ENCODE assay signal across 11 mouse cellular contexts in the genomic region with DNA sequence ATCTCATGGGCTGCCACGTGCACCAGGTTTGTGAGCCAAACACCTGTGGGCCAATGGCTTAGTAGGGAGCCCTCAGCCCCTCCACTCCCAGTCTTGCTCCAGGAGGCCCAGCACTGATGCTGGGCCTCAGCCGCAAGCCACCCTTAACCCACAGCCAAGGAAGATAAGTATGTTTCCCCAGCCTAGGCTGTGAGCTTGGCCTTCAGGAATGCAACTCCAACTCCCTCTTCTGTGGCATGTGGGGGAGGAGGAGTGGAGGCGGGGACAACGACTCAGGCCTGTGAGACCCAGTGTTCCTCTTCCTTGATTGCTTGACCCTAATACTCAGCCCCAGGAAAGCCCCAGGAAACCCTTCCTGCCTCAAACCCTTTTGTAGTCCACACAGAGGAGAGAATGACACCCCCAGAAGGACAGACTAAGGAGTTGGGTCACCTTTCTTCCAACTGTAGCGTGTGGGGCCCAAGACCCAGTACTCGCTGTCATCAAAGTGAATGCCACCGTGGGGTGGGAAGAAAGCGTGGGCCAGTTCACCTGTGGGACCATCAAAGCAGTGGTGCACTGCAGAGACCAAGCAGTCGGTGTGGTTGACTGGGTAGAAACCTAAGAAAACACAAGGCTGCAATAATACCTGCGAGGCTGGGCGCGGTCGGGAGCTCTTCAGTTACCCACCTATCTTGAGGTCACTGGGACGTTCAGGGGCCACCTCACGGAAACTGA. TPM values are rescaled to one million over a fixed set of nuclear protein-coding genes. Genes with fewer than 3 reads are reported as not detected.
DNase-seq lines count a peak whose midpoint lies in the region; ATAC-seq lines count a peak whose summit lies in the region.
"Had no signal": no experiment of that assay in that cellular context is flagged by ENCODE, and none has a peak within 500 bp of the region (broad histone marks: within the 10 kb centered on the region; RNA-seq: fewer than 3 reads in every experiment).

No protein-coding gene starts in this region.

- intact Hi-C loops in heart, postnatal 10 days (cut with DNase I), result no loop called here

- no peak for ATAC-seq in inflammation-experienced regulatory T-cells, adult 6 months

- peak; percentile 37 for DNase-seq in cerebellum, adult 9-11 months
- DNase-seq in cerebellum, adult 11-12 months, result no peak
- DNase-seq in NIH3T3 (ENCODE audit: low read depth) (peak; percentile 69), MN1 (ENCODE audit: low spot score) (no peak)
- DNase-seq in heart, postnatal 10 days, result peak; percentile 70 to 76
- peak; percentile 84 for DNase-seq in lung, postnatal 10 days
- DNase-seq in c-Kit-positive CD71-positive TER-119-positive erythroid progenitor cells, embryonic 14.5 days (ENCODE audit: low spot score), result no peak

RNA-seq across cellular contexts. Expression of a gene that starts 1.5 kb away (rescaled TPM):
- 10 to 100 TPM; 24.9 to 25.9 TPM for total RNA-seq in heart, postnatal 10 days (2021)
- polyA plus RNA-seq in inflammation-experienced regulatory T-cells, adult 6 months (2017; shearing (Covaris generic)), result not detected
- polyA plus RNA-seq: macrophage had no signal

RNA-seq across cellular contexts. Expression of a gene that starts 6.5 kb away (rescaled TPM):
- total RNA-seq in heart, postnatal 10 days (2021), result not detected
- polyA plus RNA-seq in inflammation-experienced regulatory T-cells, adult 6 months (2017; shearing (Covaris generic)), result 1 to 10 TPM in 1 of 3 experiments, not detected in 2; 1.7 TPM
- total RNA-seq: gastrocnemius, postnatal 4 days had no signal
- polyA plus RNA-seq: macrophage; small intestine, adult 2 months had no signal

RNA-seq across cellular contexts. Expression of a gene that starts 17.3 kb away (rescaled TPM):
- total RNA-seq in heart, postnatal 10 days (2021), result 10 to 100 TPM; 21.9 to 22.5 TPM
- polyA plus RNA-seq in inflammation-experienced regulatory T-cells, adult 6 months (2017; shearing (Covaris generic)), result 1 to 10 TPM; 3.1 to 5.2 (median 3.9) TPM

RNA-seq across cellular contexts. Expression of a gene that starts 27.1 kb away (rescaled TPM):
- 10 to 100 TPM; 28.5 to 30.1 TPM for total RNA-seq in heart, postnatal 10 days (2021)
- polyA plus RNA-seq in inflammation-experienced regulatory T-cells, adult 6 months (2017; shearing (Covaris generic)), result 100 to 1,000 TPM in 2 of 3 experiments, 10 to 100 TPM in 1; 75.2 to 139 (median 116) TPM

RNA-seq across cellular contexts. Expression of a gene that starts 42.4 kb away (rescaled TPM):
- total RNA-seq in heart, postnatal 10 days (2021), result 1 to 10 TPM; 2.9 to 4.3 TPM
- 1 to 10 TPM in 1 of 3 experiments, under 1 TPM in 2; 0.16 to 1.6 (median 0.96) TPM for polyA plus RNA-seq in inflammation-experienced regulatory T-cells, adult 6 months (2017; shearing (Covaris generic))

Comparison
In these comparisons a context has a peak if more than half of its experiments do, and no peak if none do; other contexts are left out.
1. DNase-seq: peak in cerebellum, adult 9-11 months (single experiment), NIH3T3 (single experiment), heart, postnatal 10 days (2 of 2) and lung, postnatal 10 days (single experiment); none in cerebellum, adult 11-12 months (single experiment), MN1 (single experiment) and c-Kit-positive CD71-positive TER-119-positive erythroid progenitor cells, embryonic 14.5 days (single experiment).